In genomic region chr1:87035532-87036161, GRCm38 (mm10) we compare ENCODE assay signal across 8 mouse cellular contexts. TPM values are rescaled to one million over a fixed set of nuclear protein-coding genes. Genes with fewer than 3 reads are reported as not detected.
A peak's percentile ranks its signal among the peaks of the same experiment; 100 is the strongest.
DNase-seq lines count a peak whose midpoint lies in the region; ATAC-seq and TF ChIP-seq lines count a peak whose summit lies in the region.

No protein-coding gene starts in this region.

- no peaks in the 10 kb centered on the region for H3K36me3 ChIP-seq in heart, adult 2 months (ENCODE audit: control insufficient read depth, insufficient read depth, low read length)
- H3K36me3 ChIP-seq in lung, embryonic 15.5 days, result no peaks in the 10 kb centered on the region

- intact Hi-C loops in heart, adult 2 months (cut with DNase I), result no loop called here

- H3K4me3 ChIP-seq in heart, adult 2 months, result no peak overlapping the region
- H3K4me3 ChIP-seq in lung, embryonic 15.5 days, result no peak overlapping the region

- DNase-seq in MN1 (ENCODE audit: low spot score), result peak; percentile 60
- peak; percentile 79 for DNase-seq in embryo, embryonic 10 days (ENCODE audit: low spot score)
- peak; percentile 47 to 55 for DNase-seq in heart, adult 2 months
- peak; percentile 21 for DNase-seq in kidney, adult 18-20 months
- peak; percentile 62 for DNase-seq in retina, postnatal 1 day
- no peak for DNase-seq in spleen, postnatal 14 days (ENCODE audit: low spot score in 2 of 2)
- DNase-seq in T-cell, adult 2 months (ENCODE audit: low spot score), result no peak

- no peak overlapping the region for H3K4me2 ChIP-seq in lung, embryonic 15.5 days

- no peaks in the 10 kb centered on the region for H3K9me3 ChIP-seq in lung, embryonic 15.5 days

- peak; percentile 78 for ATAC-seq in lung, embryonic 15.5 days (ENCODE audit: borderline replicate concordance, extremely low read depth, low FRiP score, low TSS enrichment)

- no peak for TF ChIP-seq POLR2A in heart, adult 2 months (IDR thresholded peaks at IDR 0.05; ENCODE audit: insufficient read depth, low read depth, low read length)

- TF ChIP-seq EP300 in heart, adult 2 months (IDR thresholded peaks at IDR 0.05; ENCODE audit: insufficient read depth, low read depth, low read length), result no peak

- peaks cover 2% of the 10 kb centered on the region for H3K4me1 ChIP-seq in heart, adult 2 months (ENCODE audit: control insufficient read depth, insufficient read depth, low read length)
- H3K4me1 ChIP-seq in lung, embryonic 15.5 days, result peaks cover 37% of the 10 kb centered on the region

- WGBS in heart, adult 2 months, result 37% methylated on average over 4 of the region's 4 CpGs
- 15% methylated on average over 4 of the region's 4 CpGs for WGBS in lung, embryonic 15.5 days

- H3K27ac ChIP-seq in heart, adult 2 months, result peak overlapping the region; percentile 38
- H3K27ac ChIP-seq in lung, embryonic 15.5 days, result peak overlapping the region; percentile 93

- no peaks in the 10 kb centered on the region for H3K27me3 ChIP-seq in heart, adult 2 months (ENCODE audit: control insufficient read depth, insufficient read depth, low read length)
- no peaks in the 10 kb centered on the region for H3K27me3 ChIP-seq in lung, embryonic 15.5 days

- no peak overlapping the region for H3K9ac ChIP-seq in heart, adult 2 months (ENCODE audit: low read depth, low read length)
- no peak overlapping the region for H3K9ac ChIP-seq in lung, embryonic 15.5 days

- no peaks in the 10 kb centered on the region for H3K79me2 ChIP-seq in heart, adult 2 months (replicated peaks; ENCODE audit: control insufficient read depth, insufficient read depth, low read length)

- TF ChIP-seq CTCF in heart, adult 2 months (IDR thresholded peaks at IDR 0.05), result no peak

RNA-seq across cellular contexts. Expression of gene Alppl2, which starts 54.1 kb away (rescaled TPM):
- not detected for total RNA-seq in heart, adult 2 months (2021)
- polyA plus RNA-seq in heart, adult 2 months (2012; rRNA removed), result not detected in 2 replicates
- not detected in 2 replicates for polyA plus RNA-seq in lung, embryonic 15.5 days (2015; fragmentation: Nextera tagmentation; extraction: Ambion mirVana)

Comparison
In these comparisons a context has a peak if more than half of its experiments do, and no peak if none do; other contexts are left out.
1. DNase-seq: peak in MN1 (single experiment), embryo, embryonic 10 days (single experiment), heart, adult 2 months (2 of 2), kidney, adult 18-20 months (single experiment) and retina, postnatal 1 day (single experiment); none in spleen, postnatal 14 days (0 of 2) and T-cell, adult 2 months (single experiment).